Mouse (Mus musculus) neural tube, embryonic 15.5 days (tissue): Measurements from ENCODE around the gene Rgs3. TPM values are rescaled to one million over a fixed set of nuclear protein-coding genes. Genes with fewer than 3 reads are reported as not detected.
A peak's percentile ranks its signal among the peaks of the same experiment; 100 is the strongest.

ENCODE experiments used
- ATAC-seq: fragments of 200-750 bp; cut with Nextera tagmentation; 2 replicates; pipeline ENCODE4 v1.8.0; 2017; ENCODE audit warnings: mild to moderate bottlenecking, moderate TSS enrichment, moderate library complexity; ENCODE audit not compliant: low FRiP score
- H3K27ac ChIP-seq: fragments of 300-500 bp; sonication (generic); replicated peaks from 2 replicates; pipeline ENCODE4 v1.5.1; 2015; ENCODE audit warnings: mild to moderate bottlenecking, inconsistent platforms
- H3K27me3 ChIP-seq: fragments of 300-500 bp; sonication (generic); replicated peaks from 2 replicates; pipeline ENCODE4 v1.6.1; 2015; ENCODE audit warnings: inconsistent platforms
- H3K36me3 ChIP-seq: fragments of 300-500 bp; sonication (generic); 2 replicates; pipeline ENCODE4 v1.6.1; 2015; ENCODE audit warnings: inconsistent platforms
- H3K4me1 ChIP-seq: fragments of 300-500 bp; sonication (generic); 2 replicates; pipeline ENCODE4 v1.6.1; 2015; ENCODE audit warnings: inconsistent platforms
- H3K4me2 ChIP-seq: fragments of 300-500 bp; sonication (generic); 2 replicates; pipeline ENCODE4 v1.6.1; 2015; ENCODE audit warnings: inconsistent platforms, mild to moderate bottlenecking, moderate library complexity
- H3K4me3 ChIP-seq: fragments of 300-500 bp; sonication (generic); replicated peaks from 2 replicates; pipeline ENCODE4 v1.5.1; 2015; ENCODE audit warnings: mild to moderate bottlenecking, inconsistent platforms
- H3K9ac ChIP-seq: fragments of 300-500 bp; sonication (generic); replicated peaks from 2 replicates; pipeline ENCODE4 v1.6.1; 2015; ENCODE audit warnings: mild to moderate bottlenecking, inconsistent platforms
- H3K9me3 ChIP-seq: fragments of 300-500 bp; sonication (generic); replicated peaks from 2 replicates; pipeline ENCODE4 v1.6.1; 2016; ENCODE audit warnings: inconsistent platforms
- WGBS: fragments of 180-500 bp; shearing (Covaris S2); methylation state at CpG from one replicate; pipeline ENCODE4 v1.1.7; 2015; ENCODE audit warnings: mixed read lengths; 5-methylcytosine and 5-hydroxymethylcytosine counted together
- polyA plus RNA-seq: library from polyadenylated mRNA; unstranded; fragments of >200 nt; fragmentation: Nextera tagmentation; extraction: Ambion mirVana; gene quantifications from 2 replicates; pipeline ENCODE4 v1.2.1, GENCODE M21; 2015

Rgs3 gene
- polyA plus RNA-seq, 1 experiment from 2014 or later, result 49.2 TPM

- no peaks in the 10 kb centered on the region for H3K27me3 ChIP-seq
- 70% methylated on average over 13 of the region's 13 CpGs for WGBS
- H3K9me3 ChIP-seq, result no peaks in the 10 kb centered on the region
- peaks cover 12% of the 10 kb centered on the region for H3K4me1 ChIP-seq
- no peaks in the 10 kb centered on the region for H3K36me3 ChIP-seq
- no peak for ATAC-seq
- no peak overlapping the region for H3K27ac ChIP-seq
- H3K4me3 ChIP-seq, result no peak overlapping the region
- no peak overlapping the region for H3K9ac ChIP-seq
- H3K4me2 ChIP-seq, result no peak overlapping the region
Measured at GRCm38 (mm10) chr4:62669094-62670071, 109.7 kb downstream of the Rgs3 start.

- Histone ChIP-seq H3K27me3 (no peaks in the 10 kb centered on the region), H3K9ac (peak overlapping the region; percentile 67; the same call in 1 of the 2 replicates), H3K4me3 (peak overlapping the region; percentile 61), H3K36me3 (no peaks in the 10 kb centered on the region), H3K9me3 (no peaks in the 10 kb centered on the region), H3K27ac (no peak overlapping the region), H3K4me1 (peaks cover 50% of the 10 kb centered on the region), H3K4me2 (peak overlapping the region; percentile 71)
- ATAC-seq, result peak; percentile 58
- 9% methylated on average over 9 of the region's 9 CpGs for WGBS
Measured at GRCm38 (mm10) chr4:62673531-62674030, 113.9 kb downstream of the Rgs3 start.

GRCm38 (mm10) chr4:62674031-62674995 lies 114.7 kb downstream of the Rgs3 start:
- ATAC-seq, result peak; percentile 22
- Histone ChIP-seq H3K9me3 (no peaks in the 10 kb centered on the region), H3K27me3 (no peaks in the 10 kb centered on the region), H3K9ac (peak overlapping the region; percentile 67), H3K27ac (peak overlapping the region; percentile 54), H3K4me1 (peaks cover 55% of the 10 kb centered on the region), H3K36me3 (no peaks in the 10 kb centered on the region), H3K4me2 (peak overlapping the region; percentile 71), H3K4me3 (peak overlapping the region; percentile 61)
- WGBS, result 3% methylated on average over 29 of the region's 30 CpGs

GRCm38 (mm10) chr4:62675394-62675793 lies 115.7 kb downstream of the Rgs3 start:
- H3K27ac ChIP-seq, result no peak overlapping the region
- 91% methylated on average over 2 of the region's 2 CpGs for WGBS
- peak overlapping the region; percentile 67 for H3K9ac ChIP-seq
- peak overlapping the region; percentile 61 for H3K4me3 ChIP-seq
- H3K9me3 ChIP-seq, result no peaks in the 10 kb centered on the region
- H3K4me1 ChIP-seq, result peaks cover 51% of the 10 kb centered on the region
- H3K36me3 ChIP-seq, result no peaks in the 10 kb centered on the region
- peak overlapping the region; percentile 71 for H3K4me2 ChIP-seq
- ATAC-seq, result no peak
- no peaks in the 10 kb centered on the region for H3K27me3 ChIP-seq

- Histone ChIP-seq H3K9ac (peak overlapping the region; percentile 20; the same call in 1 of the 2 replicates), H3K4me3 (0 out of 2 replicates have a peak overlapping the region, but pooled peaks have one; percentile 10), H3K27me3 (no peaks in the 10 kb centered on the region), H3K9me3 (no peaks in the 10 kb centered on the region), H3K4me1 (peaks cover 58% of the 10 kb centered on the region), H3K4me2 (peak overlapping the region; percentile 71), H3K36me3 (no peaks in the 10 kb centered on the region), H3K27ac (no peak overlapping the region)
- no peak for ATAC-seq
- 52% methylated on average over 10 of the region's 10 CpGs for WGBS
Measured at GRCm38 (mm10) chr4:62677047-62677737, 117.5 kb downstream of the Rgs3 start.

- Histone ChIP-seq H3K9ac (no peak overlapping the region), H3K4me3 (no peak overlapping the region), H3K27me3 (no peaks in the 10 kb centered on the region), H3K36me3 (no peaks in the 10 kb centered on the region), H3K27ac (no peak overlapping the region), H3K9me3 (no peaks in the 10 kb centered on the region), H3K4me1 (peaks cover 57% of the 10 kb centered on the region), H3K4me2 (no peak overlapping the region)
- WGBS, result 64% methylated on average over 9 of the region's 9 CpGs
- no peak for ATAC-seq
Measured at GRCm38 (mm10) chr4:62679157-62679556, 119.5 kb downstream of the Rgs3 start.

- no peak for ATAC-seq
- Histone ChIP-seq H3K9me3 (no peaks in the 10 kb centered on the region), H3K27ac (no peak overlapping the region), H3K4me2 (no peak overlapping the region), H3K4me3 (no peak overlapping the region), H3K4me1 (peaks cover 51% of the 10 kb centered on the region), H3K36me3 (no peaks in the 10 kb centered on the region), H3K9ac (no peak overlapping the region), H3K27me3 (no peaks in the 10 kb centered on the region)
- 85% methylated on average over 11 of the region's 11 CpGs for WGBS
Measured at GRCm38 (mm10) chr4:62681467-62681866, 121.8 kb downstream of the Rgs3 start.

- Histone ChIP-seq H3K4me1 (peaks cover 46% of the 10 kb centered on the region), H3K9ac (no peak overlapping the region), H3K27me3 (no peaks in the 10 kb centered on the region), H3K36me3 (no peaks in the 10 kb centered on the region), H3K9me3 (no peaks in the 10 kb centered on the region), H3K27ac (no peak overlapping the region), H3K4me2 (no peak overlapping the region), H3K4me3 (no peak overlapping the region)
- 89% methylated on average over 8 of the region's 8 CpGs for WGBS
- no peak for ATAC-seq
Measured at GRCm38 (mm10) chr4:62682371-62682770, 122.7 kb downstream of the Rgs3 start.

- no peaks in the 10 kb centered on the region for H3K9me3 ChIP-seq
- no peak overlapping the region for H3K4me3 ChIP-seq
- no peak for ATAC-seq
- H3K4me1 ChIP-seq, result peaks cover 39% of the 10 kb centered on the region
- H3K27me3 ChIP-seq, result no peaks in the 10 kb centered on the region
- H3K4me2 ChIP-seq, result no peak overlapping the region
- no peaks in the 10 kb centered on the region for H3K36me3 ChIP-seq
- H3K27ac ChIP-seq, result no peak overlapping the region
- WGBS, result 90% methylated on average over 6 of the region's 6 CpGs
- no peak overlapping the region for H3K9ac ChIP-seq
Measured at GRCm38 (mm10) chr4:62683148-62683547, 123.5 kb downstream of the Rgs3 start.

GRCm38 (mm10) chr4:62684351-62684750 lies 124.7 kb downstream of the Rgs3 start:
- no peak for ATAC-seq
- no peak overlapping the region for H3K27ac ChIP-seq
- WGBS, result 91% methylated on average over 3 of the region's 3 CpGs
- H3K9ac ChIP-seq, result no peak overlapping the region
- no peak overlapping the region for H3K4me3 ChIP-seq
- H3K4me2 ChIP-seq, result no peak overlapping the region
- H3K9me3 ChIP-seq, result no peaks in the 10 kb centered on the region
- H3K27me3 ChIP-seq, result no peaks in the 10 kb centered on the region
- peaks cover 28% of the 10 kb centered on the region for H3K4me1 ChIP-seq
- no peaks in the 10 kb centered on the region for H3K36me3 ChIP-seq

GRCm38 (mm10) chr4:62685268-62685667 lies 125.6 kb downstream of the Rgs3 start:
- 71% methylated on average over 10 of the region's 10 CpGs for WGBS
- ATAC-seq, result no peak

More at GRCm38 (mm10) chr4:62685268-62685667, 125.6 kb downstream of the Rgs3 start:
- no peak overlapping the region for H3K27ac ChIP-seq
- no peaks in the 10 kb centered on the region for H3K27me3 ChIP-seq
- H3K4me1 ChIP-seq, result peaks cover 28% of the 10 kb centered on the region
- H3K4me3 ChIP-seq, result no peak overlapping the region
- H3K9ac ChIP-seq, result no peak overlapping the region
- H3K9me3 ChIP-seq, result no peaks in the 10 kb centered on the region
- no peak overlapping the region for H3K4me2 ChIP-seq
- no peaks in the 10 kb centered on the region for H3K36me3 ChIP-seq
